In genomic region chr13:12159288-12160120, GRCm38 (mm10) we compare ENCODE assay signal across 11 mouse cellular contexts. TPM values are rescaled to one million over a fixed set of nuclear protein-coding genes. Genes with fewer than 3 reads are reported as not detected.
DNase-seq lines count a peak whose midpoint lies in the region; ATAC-seq and TF ChIP-seq lines count a peak whose summit lies in the region.
"Had no signal": no experiment of that assay in that cellular context is flagged by ENCODE, and none has a peak within 500 bp of the region (broad histone marks: within the 10 kb centered on the region; RNA-seq: fewer than 3 reads in every experiment).

No protein-coding gene starts in this region.

- H3K4me1 ChIP-seq in intestine, embryonic 16.5 days (ENCODE audit: control insufficient read depth, insufficient read depth, low read length): peaks cover 3% of the 10 kb centered on the region; the same call in 1 of the 2 replicates
- no peaks in the 10 kb centered on the region for H3K4me1 ChIP-seq in intestine, postnatal 0 days (replicated peaks; ENCODE audit: control insufficient read depth, insufficient read depth, low read length)
- H3K4me1 ChIP-seq in midbrain, embryonic 12.5 days: peaks cover 9% of the 10 kb centered on the region; the same call in 1 of the 2 replicates
- H3K4me1 ChIP-seq: embryonic facial prominence, embryonic 13.5 days had no signal

- no peaks in the 10 kb centered on the region for H3K27me3 ChIP-seq in intestine, embryonic 16.5 days (replicated peaks; ENCODE audit: control insufficient read depth, insufficient read depth, low read length)
- H3K27me3 ChIP-seq in intestine, postnatal 0 days (replicated peaks; ENCODE audit: control insufficient read depth, insufficient read depth, low read length): no peaks in the 10 kb centered on the region
- H3K27me3 ChIP-seq in midbrain, embryonic 12.5 days: no peaks in the 10 kb centered on the region
- H3K27me3 ChIP-seq: embryonic facial prominence, embryonic 13.5 days; limb, embryonic 12.5 days had no signal

- H3K27ac ChIP-seq in intestine, embryonic 16.5 days (ENCODE audit: low read length): no peak overlapping the region
- no peak overlapping the region for H3K27ac ChIP-seq in intestine, postnatal 0 days (ENCODE audit: low read depth, low read length)
- H3K27ac ChIP-seq in midbrain, embryonic 12.5 days (replicated peaks): no peak overlapping the region
- H3K27ac ChIP-seq: embryonic facial prominence, embryonic 13.5 days; limb, embryonic 12.5 days had no signal

- no peaks in the 10 kb centered on the region for H3K9me3 ChIP-seq in intestine, embryonic 16.5 days (ENCODE audit: control insufficient read depth, low read length)
- no peaks in the 10 kb centered on the region for H3K9me3 ChIP-seq in intestine, postnatal 0 days (ENCODE audit: control insufficient read depth)
- H3K9me3 ChIP-seq in midbrain, embryonic 12.5 days: no peaks in the 10 kb centered on the region
- H3K9me3 ChIP-seq: embryonic facial prominence, embryonic 13.5 days; limb, embryonic 12.5 days had no signal

- H3K4me2 ChIP-seq in intestine, embryonic 16.5 days (ENCODE audit: low read depth, low read length): no peak overlapping the region
- no peak overlapping the region for H3K4me2 ChIP-seq in intestine, postnatal 0 days (replicated peaks; ENCODE audit: low read depth)
- H3K4me2 ChIP-seq in midbrain, embryonic 12.5 days (replicated peaks): no peak overlapping the region
- H3K4me2 ChIP-seq: embryonic facial prominence, embryonic 13.5 days; limb, embryonic 12.5 days had no signal

- DNase-seq in embryo, embryonic 10 days (ENCODE audit: low spot score): peak; percentile 10
- no peak for DNase-seq in embryo, embryonic 9.5 days (ENCODE audit: extremely low spot score)
- peak; percentile 53 for DNase-seq in brain, adult 2 months (ENCODE audit: low read depth, low spot score)
- no peak for DNase-seq in liver
- no peak for DNase-seq in adrenal gland, postnatal 14 days

- H3K4me3 ChIP-seq in intestine, embryonic 16.5 days (ENCODE audit: low read length): no peak overlapping the region
- H3K4me3 ChIP-seq in intestine, postnatal 0 days (ENCODE audit: low read depth, low read length): no peak overlapping the region
- no peak overlapping the region for H3K4me3 ChIP-seq in midbrain, embryonic 12.5 days
- H3K4me3 ChIP-seq: embryonic facial prominence, embryonic 13.5 days; limb, embryonic 12.5 days had no signal

- no peaks in the 10 kb centered on the region for H3K36me3 ChIP-seq in intestine, embryonic 16.5 days (ENCODE audit: control insufficient read depth, insufficient read depth, low read length)
- H3K36me3 ChIP-seq in intestine, postnatal 0 days (ENCODE audit: control insufficient read depth, insufficient read depth): no peaks in the 10 kb centered on the region
- H3K36me3 ChIP-seq in midbrain, embryonic 12.5 days: no peaks in the 10 kb centered on the region
- H3K36me3 ChIP-seq: embryonic facial prominence, embryonic 13.5 days; limb, embryonic 12.5 days had no signal

- ATAC-seq in intestine, embryonic 16.5 days: 0 out of 2 replicates have a peak, but pooled peaks have one; percentile 13
- no peak for ATAC-seq in intestine, postnatal 0 days
- ATAC-seq in midbrain, embryonic 12.5 days (ENCODE audit: low FRiP score, low read depth): peak; percentile 64

- 42% methylated on average over 9 of the region's 9 CpGs for WGBS in intestine, embryonic 16.5 days
- 38% methylated on average over 9 of the region's 9 CpGs for whole genome bisulfite sequencing in intestine, postnatal 0 days
- 56% methylated on average over 9 of the region's 9 CpGs for WGBS in midbrain, embryonic 12.5 days

- H3K9ac ChIP-seq in intestine, embryonic 16.5 days (ENCODE audit: low read depth, low read length): no peak overlapping the region
- no peak overlapping the region for H3K9ac ChIP-seq in intestine, postnatal 0 days (ENCODE audit: low read depth, low read length)
- H3K9ac ChIP-seq in midbrain, embryonic 12.5 days (replicated peaks): no peak overlapping the region
- H3K9ac ChIP-seq: embryonic facial prominence, embryonic 13.5 days; limb, embryonic 12.5 days had no signal

- TF ChIP-seq CTCF in intestine, postnatal 0 days (IDR thresholded peaks at IDR 0.05; ENCODE audit: low read depth): no peak

RNA-seq across cellular contexts. Expression of gene Ryr2, which starts 52.8 kb away (rescaled TPM):
- polyA plus RNA-seq in intestine, embryonic 16.5 days (2015; fragmentation: Nextera tagmentation; extraction: Ambion mirVana): 0.65 and 0.78 TPM in 2 replicates
- 0.68 and 0.74 TPM in 2 replicates for polyA plus RNA-seq in intestine, postnatal 0 days (2015; fragmentation: Nextera tagmentation; extraction: Ambion mirVana)
- polyA plus RNA-seq in midbrain, embryonic 12.5 days (2016; fragmentation: Nextera tagmentation; extraction: Ambion mirVana): 0.70 and 0.94 TPM in 2 replicates
- total RNA-seq in adrenal gland, postnatal 14 days (2021): 15.3 and 17.2 TPM in 2 replicates
- total RNA-seq: megakaryocyte progenitor cell, adult 5-6 weeks had no signal

Comparison
In these comparisons a context has a peak if more than half of its experiments do, and no peak if none do; other contexts are left out.
1. DNase-seq: peak in embryo, embryonic 10 days (single experiment) and brain, adult 2 months (single experiment); none in embryo, embryonic 9.5 days (single experiment), liver (single experiment) and adrenal gland, postnatal 14 days (single experiment).